Mouse (Mus musculus) kidney, embryonic 15.5 days (tissue): ENCODE measurements around the gene Myh10. TPM values are rescaled to one million over a fixed set of nuclear protein-coding genes. Genes with fewer than 3 reads are reported as not detected.
"Not testable (repeated sequence)": the region's sequence is repeated elsewhere in the genome, so short reads cannot be mapped to it uniquely, and the experiment has no call there.

Source experiments
- ATAC-seq: fragments of 200-750 bp; cut with Nextera tagmentation; replicated peaks from 2 replicates; pipeline ENCODE4 v1.8.0; 2017; ENCODE audit warnings: moderate TSS enrichment; ENCODE audit not compliant: low FRiP score
- H3K27ac ChIP-seq: fragments of 300-500 bp; sonication (generic); 2 replicates; pipeline ENCODE4 v1.5.1; 2015; ENCODE audit warnings: mild to moderate bottlenecking, inconsistent platforms
- H3K27me3 ChIP-seq: fragments of 300-500 bp; sonication (generic); 2 replicates; pipeline ENCODE4 v1.6.1; 2015; ENCODE audit warnings: inconsistent platforms
- H3K36me3 ChIP-seq: fragments of 300-500 bp; sonication (generic); 2 replicates; pipeline ENCODE4 v1.6.1; 2015; ENCODE audit warnings: inconsistent platforms
- H3K4me1 ChIP-seq: fragments of 300-500 bp; sonication (generic); 2 replicates; pipeline ENCODE4 v1.6.1; 2015; ENCODE audit warnings: inconsistent platforms
- H3K4me2 ChIP-seq: fragments of 300-500 bp; sonication (generic); 2 replicates; pipeline ENCODE4 v1.6.1; 2015; ENCODE audit warnings: moderate library complexity, mild to moderate bottlenecking, inconsistent platforms
- H3K4me3 ChIP-seq: fragments of 300-500 bp; sonication (generic); replicated peaks from 2 replicates; pipeline ENCODE4 v1.5.1; 2015; ENCODE audit warnings: mild to moderate bottlenecking, inconsistent platforms
- H3K9ac ChIP-seq: fragments of 300-500 bp; sonication (generic); 2 replicates; pipeline ENCODE4 v1.6.1; 2015; ENCODE audit warnings: mild to moderate bottlenecking, inconsistent platforms
- H3K9me3 ChIP-seq: fragments of 300-500 bp; sonication (generic); replicated peaks from 2 replicates; pipeline ENCODE4 v1.6.1; 2016; ENCODE audit warnings: inconsistent platforms
- WGBS: fragments of 180-500 bp; shearing (Covaris S2); methylation state at CpG from one replicate; pipeline ENCODE4 v1.1.7; 2015; ENCODE audit warnings: mixed read lengths; 5-methylcytosine and 5-hydroxymethylcytosine counted together
- polyA plus RNA-seq: library from polyadenylated mRNA; unstranded; fragments of >200 nt; fragmentation: Nextera tagmentation; extraction: Ambion mirVana; gene quantifications from 2 replicates; pipeline ENCODE4 v1.2.1, GENCODE M21; 2015

The Myh10 gene
- polyA plus RNA-seq, 1 experiment from 2014 or later = 137 TPM

DNA sequence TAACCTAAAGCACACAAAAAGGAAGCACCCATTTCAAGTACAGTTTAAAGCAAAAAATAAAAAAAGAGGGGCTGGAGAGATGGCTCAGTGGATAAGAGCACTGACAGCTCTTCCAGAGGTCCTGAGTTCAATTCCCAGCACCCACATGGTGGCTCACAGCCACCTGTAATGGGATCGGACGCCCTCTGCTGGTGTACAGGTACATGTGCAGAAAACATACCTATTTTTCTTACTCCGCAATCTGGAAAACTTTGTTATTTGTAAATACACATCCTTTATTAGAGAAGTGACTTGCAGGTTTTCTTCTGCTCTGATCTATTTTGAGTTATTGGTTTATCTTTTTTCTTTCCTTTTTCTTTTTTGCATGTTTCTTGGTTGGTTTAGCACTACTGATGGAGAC lies 37.3 kb downstream of the Myh10 start:
- no peak overlapping the region for H3K4me2 ChIP-seq
- peaks cover 59% of the 10 kb centered on the region for H3K36me3 ChIP-seq
- H3K9me3 ChIP-seq = no peaks in the 10 kb centered on the region
- H3K4me1 ChIP-seq = peaks cover 4% of the 10 kb centered on the region; the same call in 1 of the 2 replicates
- no peak overlapping the region for H3K27ac ChIP-seq
- no peak overlapping the region for H3K9ac ChIP-seq
- H3K27me3 ChIP-seq = no peaks in the 10 kb centered on the region
- no peak overlapping the region for H3K4me3 ChIP-seq
- no peak for ATAC-seq
- WGBS = 87% methylated on average over 3 of the region's 3 CpGs

DNA sequence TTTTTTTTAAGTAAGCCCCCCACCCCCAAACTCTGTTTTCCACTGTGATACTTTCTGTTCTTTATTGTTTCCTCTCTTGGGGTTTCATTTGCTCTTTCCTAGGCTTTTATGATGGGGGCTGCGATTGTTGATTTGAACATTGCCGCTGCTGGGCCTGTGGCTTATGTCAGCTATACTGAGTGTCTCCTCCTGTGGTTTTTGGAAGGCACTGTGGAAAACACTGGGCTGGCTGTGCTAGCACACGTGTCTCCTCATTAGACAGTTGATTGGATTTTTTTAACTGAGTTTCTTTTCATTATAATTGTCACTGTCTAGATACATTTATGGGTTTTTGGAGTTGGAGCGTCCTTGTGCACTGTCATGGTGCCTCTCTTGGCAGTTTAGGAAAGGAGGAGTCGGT lies 39.4 kb downstream of the Myh10 start:
- Histone ChIP-seq H3K27ac (0 out of 2 replicates have a peak overlapping the region, but pooled peaks have one; percentile 37), H3K4me3 (no peak overlapping the region)
- WGBS = 59% methylated on average over 5 of the region's 5 CpGs

DNA sequence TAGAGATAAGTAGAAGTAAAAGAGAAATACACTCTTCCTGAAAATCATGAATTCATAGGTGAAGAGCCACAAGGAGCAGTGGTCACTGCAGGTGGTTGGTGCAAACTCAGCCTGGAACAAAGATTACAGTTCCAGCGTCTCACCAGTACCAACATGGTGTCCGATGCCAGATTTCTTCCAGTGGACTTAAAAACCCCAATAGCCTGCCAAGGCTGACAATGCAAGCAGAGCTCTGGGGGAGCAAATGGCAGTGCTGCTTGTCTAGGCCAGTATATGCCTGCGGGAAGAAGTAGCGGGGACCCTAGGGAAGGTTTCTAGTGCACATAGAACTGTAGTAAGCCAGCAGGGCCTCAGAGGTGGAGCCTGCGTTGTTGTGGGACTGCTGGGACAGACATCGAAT lies 40.7 kb downstream of the Myh10 start:
- Histone ChIP-seq H3K4me3 (no peak overlapping the region), H3K4me2 (no peak overlapping the region), H3K9ac (no peak overlapping the region), H3K36me3 (peaks cover 59% of the 10 kb centered on the region), H3K9me3 (no peaks in the 10 kb centered on the region), H3K27me3 (no peaks in the 10 kb centered on the region), H3K4me1 (peaks cover 4% of the 10 kb centered on the region; the same call in 1 of the 2 replicates), H3K27ac (no peak overlapping the region)
- WGBS = 87% methylated on average over 6 of the region's 6 CpGs
- ATAC-seq = no peak

More for the DNA sequence above, 39.4 kb downstream of the Myh10 start:
- Histone ChIP-seq H3K9ac (no peak overlapping the region), H3K9me3 (no peaks in the 10 kb centered on the region), H3K4me1 (peaks cover 4% of the 10 kb centered on the region; the same call in 1 of the 2 replicates), H3K4me2 (no peak overlapping the region), H3K36me3 (peaks cover 60% of the 10 kb centered on the region), H3K27me3 (no peaks in the 10 kb centered on the region)
- ATAC-seq = no peak

DNA sequence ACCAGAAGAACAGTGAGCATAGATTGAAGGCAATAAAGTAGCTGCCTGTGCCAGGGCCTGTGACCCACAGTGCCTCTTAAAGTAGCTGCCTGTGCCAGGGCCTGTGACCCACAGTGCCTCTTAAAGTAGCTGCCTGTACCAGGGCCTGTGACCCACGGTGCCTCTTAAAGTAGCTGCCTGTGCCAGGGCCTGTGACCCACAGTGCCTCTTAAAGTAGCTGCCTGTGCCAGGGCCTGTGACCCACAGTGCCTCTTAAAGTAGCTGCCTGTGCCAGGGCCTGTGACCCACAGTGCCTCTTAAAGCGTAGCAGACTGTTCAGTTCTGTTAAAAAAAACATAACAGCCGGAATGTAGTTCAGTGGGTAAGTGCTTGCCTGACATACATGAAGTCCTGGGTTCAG lies 42.0 kb downstream of the Myh10 start:
- WGBS = 87% methylated on average over 3 of the region's 3 CpGs
- not testable (repeated sequence) for ATAC-seq, H3K27me3 ChIP-seq

DNA sequence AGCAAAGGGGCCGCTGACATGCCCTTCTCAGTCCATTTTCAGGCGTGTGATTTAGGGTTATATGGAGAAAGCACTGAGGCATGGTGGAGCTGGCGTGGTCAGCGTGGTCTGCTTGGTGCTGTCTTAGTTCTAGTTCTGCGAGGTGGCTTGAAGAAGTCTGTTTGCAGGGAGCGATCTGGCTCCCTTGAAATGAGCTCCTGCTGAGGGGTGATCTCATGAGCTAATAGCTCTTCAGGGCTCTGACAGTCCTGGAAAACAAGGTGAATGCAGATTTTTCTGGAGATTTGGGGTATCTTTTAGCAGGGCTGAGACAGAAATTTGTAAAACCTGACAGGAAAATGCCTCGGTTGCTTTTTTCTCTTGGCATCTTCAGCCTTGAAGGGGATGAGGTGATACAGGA lies 48.1 kb downstream of the Myh10 start:
- H3K4me2 ChIP-seq = no peak overlapping the region
- WGBS = 82% methylated on average over 7 of the region's 7 CpGs
- peaks cover 78% of the 10 kb centered on the region for H3K36me3 ChIP-seq
- H3K4me1 ChIP-seq = peaks cover 4% of the 10 kb centered on the region; the same call in 1 of the 2 replicates
- no peak overlapping the region for H3K9ac ChIP-seq
- no peaks in the 10 kb centered on the region for H3K27me3 ChIP-seq
- H3K9me3 ChIP-seq = no peaks in the 10 kb centered on the region
- ATAC-seq = no peak
- H3K27ac ChIP-seq = no peak overlapping the region
- no peak overlapping the region for H3K4me3 ChIP-seq

More for the DNA sequence above, 42.0 kb downstream of the Myh10 start:
- H3K4me2 ChIP-seq, H3K9me3 ChIP-seq, H3K27ac ChIP-seq, H3K4me3 ChIP-seq, H3K4me1 ChIP-seq, H3K9ac ChIP-seq: not testable (repeated sequence)
- H3K36me3 ChIP-seq = peaks cover 58% of the 10 kb centered on the region

DNA sequence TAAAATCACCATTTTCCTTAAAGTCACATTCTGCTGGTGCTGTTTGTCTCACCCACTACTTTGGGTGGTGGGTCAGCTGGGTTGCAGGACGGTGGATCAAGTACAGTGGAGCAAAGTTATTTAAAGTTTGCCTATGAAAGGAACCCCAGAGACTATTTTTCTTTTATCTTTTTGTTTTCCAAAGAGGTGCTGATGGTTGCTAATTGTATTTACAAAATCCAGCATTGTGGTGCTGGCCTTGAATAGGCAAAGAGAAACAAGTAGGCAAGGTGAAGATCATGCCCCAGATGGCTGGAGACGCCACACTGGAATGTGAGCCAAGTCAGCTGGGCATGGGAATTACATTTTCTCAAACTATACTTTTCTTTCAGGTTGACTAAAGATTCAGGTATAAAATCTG lies 51.3 kb downstream of the Myh10 start:
- Histone ChIP-seq H3K4me3 (no peak overlapping the region), H3K4me1 (peaks cover 9% of the 10 kb centered on the region; the same call in 1 of the 2 replicates), H3K9me3 (no peaks in the 10 kb centered on the region), H3K36me3 (peaks cover 77% of the 10 kb centered on the region), H3K4me2 (no peak overlapping the region), H3K9ac (no peak overlapping the region), H3K27ac (no peak overlapping the region), H3K27me3 (no peaks in the 10 kb centered on the region)
- ATAC-seq = no peak
- WGBS = 87% methylated on average over 2 of the region's 2 CpGs

DNA sequence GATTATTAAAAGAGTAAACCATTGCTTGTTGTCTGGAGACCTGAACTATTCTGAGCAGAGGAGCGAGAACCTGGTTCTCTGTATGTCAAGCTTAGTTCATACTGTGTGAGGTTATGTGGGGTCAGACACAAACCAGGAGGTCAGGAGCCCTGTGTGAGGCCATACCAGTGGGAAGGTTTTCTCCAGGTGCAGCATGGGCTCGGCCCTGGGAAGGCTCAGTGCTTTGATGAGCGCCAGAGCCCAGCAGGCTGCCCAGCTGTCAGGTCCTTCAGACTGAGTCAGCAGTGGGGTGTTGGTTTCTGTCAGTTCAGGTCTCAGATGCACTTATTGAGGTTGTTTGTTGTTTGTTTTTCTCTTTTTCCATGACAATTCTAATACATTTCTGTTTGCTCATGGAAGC lies 52.8 kb downstream of the Myh10 start:
- peaks cover 75% of the 10 kb centered on the region for H3K36me3 ChIP-seq
- no peak for ATAC-seq

DNA sequence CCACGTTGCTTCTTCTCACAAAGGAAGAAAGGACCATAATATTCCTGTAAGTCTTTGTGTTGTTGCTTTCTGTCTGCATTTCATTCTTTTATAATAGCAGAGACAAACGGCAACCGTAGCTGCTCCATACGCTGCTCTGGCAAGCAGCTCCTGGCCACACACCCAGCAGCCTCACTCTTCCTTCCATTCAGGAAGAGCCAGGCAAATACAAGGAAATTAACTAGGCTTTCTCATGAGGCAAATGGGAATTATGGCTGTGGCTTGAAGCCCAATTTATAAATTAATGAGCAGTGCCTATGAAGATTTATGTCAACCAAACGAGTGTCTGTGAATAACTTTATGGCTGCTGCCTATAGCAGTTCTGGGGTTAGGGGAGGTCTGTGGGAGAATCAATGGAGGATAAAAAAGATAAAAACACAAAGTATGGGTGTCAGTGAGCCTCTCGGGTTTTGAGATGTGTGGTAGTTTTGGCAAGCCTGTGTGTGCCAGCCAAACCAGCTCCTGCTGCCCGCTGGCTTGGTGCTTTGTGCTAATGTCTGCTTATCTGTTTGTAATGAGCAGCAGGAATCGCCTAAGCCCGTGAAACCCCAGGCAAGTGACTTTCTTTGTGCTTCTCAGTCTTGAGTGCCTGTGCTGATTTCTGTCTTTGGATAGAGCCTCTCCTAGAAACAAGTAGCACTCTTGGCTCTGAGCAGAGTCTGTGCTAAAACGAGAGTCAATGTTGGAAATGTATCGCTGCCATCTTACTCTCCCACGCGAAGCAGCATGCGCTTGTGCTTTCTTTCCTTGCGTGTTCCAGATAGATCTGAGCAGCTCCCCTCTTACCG lies 54.2 kb downstream of the Myh10 start:
- Histone ChIP-seq H3K9me3 (no peaks in the 10 kb centered on the region), H3K9ac (no peak overlapping the region), H3K36me3 (peaks cover 67% of the 10 kb centered on the region), H3K4me1 (0 out of 2 replicates have a peak, but pooled peaks cover 13% of the 10 kb centered on the region), H3K27ac (peak overlapping the region; percentile 3; the same call in 1 of the 2 replicates), H3K4me3 (no peak overlapping the region), H3K4me2 (no peak overlapping the region), H3K27me3 (no peaks in the 10 kb centered on the region)
- no peak for ATAC-seq
- WGBS = 74% methylated on average over 16 of the region's 16 CpGs

More for the DNA sequence above, 52.8 kb downstream of the Myh10 start:
- Histone ChIP-seq H3K9me3 (no peaks in the 10 kb centered on the region), H3K27ac (no peak overlapping the region), H3K4me2 (no peak overlapping the region), H3K4me1 (peaks cover 9% of the 10 kb centered on the region; the same call in 1 of the 2 replicates), H3K27me3 (no peaks in the 10 kb centered on the region), H3K4me3 (no peak overlapping the region), H3K9ac (no peak overlapping the region)
- 87% methylated on average over 3 of the region's 3 CpGs for WGBS

DNA sequence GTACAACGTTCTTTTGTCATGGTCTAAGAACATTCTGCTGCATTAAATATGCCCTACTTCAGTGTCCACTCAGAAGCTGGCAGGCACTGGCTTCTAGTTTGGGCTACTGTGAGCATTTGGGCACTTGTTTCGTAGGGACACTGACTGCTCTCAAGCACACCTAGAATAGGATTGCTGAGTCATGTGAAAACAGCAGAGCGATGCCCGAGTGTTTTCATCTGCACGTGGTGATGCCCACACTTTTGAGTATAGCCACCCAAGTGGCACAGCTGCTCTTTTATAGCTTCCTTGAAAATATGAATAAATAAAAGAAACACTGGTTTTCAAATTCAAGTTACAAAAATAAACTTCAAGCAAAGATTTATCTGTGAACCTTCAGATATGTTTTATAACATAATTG lies 56.8 kb downstream of the Myh10 start:
- Histone ChIP-seq H3K9me3 (no peaks in the 10 kb centered on the region), H3K27ac (no peak overlapping the region), H3K27me3 (no peaks in the 10 kb centered on the region), H3K4me3 (no peak overlapping the region), H3K4me1 (peaks cover 26% of the 10 kb centered on the region), H3K36me3 (peaks cover 66% of the 10 kb centered on the region), H3K4me2 (no peak overlapping the region), H3K9ac (no peak overlapping the region)
- ATAC-seq = no peak
- WGBS = 84% methylated on average over 5 of the region's 5 CpGs

DNA sequence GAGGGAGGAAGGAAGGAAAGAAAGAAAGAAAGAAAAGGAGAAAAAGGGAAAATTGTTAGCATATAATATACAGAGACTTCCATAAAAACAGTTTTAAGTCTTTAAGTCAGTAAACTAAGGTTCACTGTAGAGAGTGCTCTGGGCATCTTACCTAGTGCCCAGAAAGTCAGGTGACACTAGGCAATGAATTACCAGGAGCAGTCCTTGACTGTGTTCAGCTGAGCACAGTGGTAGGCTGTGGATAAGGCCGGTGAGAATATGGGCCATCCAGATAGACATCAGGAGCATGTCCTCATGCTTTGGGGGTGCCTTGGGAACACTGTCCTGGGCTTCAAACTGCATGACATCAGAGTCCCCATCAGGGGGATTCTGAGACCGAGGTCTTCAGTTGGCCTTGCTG lies 58.8 kb downstream of the Myh10 start:
- no peak overlapping the region for H3K4me3 ChIP-seq
- no peak overlapping the region for H3K4me2 ChIP-seq
- H3K27me3 ChIP-seq = no peaks in the 10 kb centered on the region
- no peak overlapping the region for H3K9ac ChIP-seq
- H3K36me3 ChIP-seq = peaks cover 60% of the 10 kb centered on the region
- H3K27ac ChIP-seq = peak overlapping the region; percentile 34; the same call in 1 of the 2 replicates
- H3K9me3 ChIP-seq = no peaks in the 10 kb centered on the region
- 82% methylated on average over 2 of the region's 2 CpGs for WGBS
- peaks cover 46% of the 10 kb centered on the region for H3K4me1 ChIP-seq
- peak; percentile 73; the same call in 1 of the 2 replicates for ATAC-seq

DNA sequence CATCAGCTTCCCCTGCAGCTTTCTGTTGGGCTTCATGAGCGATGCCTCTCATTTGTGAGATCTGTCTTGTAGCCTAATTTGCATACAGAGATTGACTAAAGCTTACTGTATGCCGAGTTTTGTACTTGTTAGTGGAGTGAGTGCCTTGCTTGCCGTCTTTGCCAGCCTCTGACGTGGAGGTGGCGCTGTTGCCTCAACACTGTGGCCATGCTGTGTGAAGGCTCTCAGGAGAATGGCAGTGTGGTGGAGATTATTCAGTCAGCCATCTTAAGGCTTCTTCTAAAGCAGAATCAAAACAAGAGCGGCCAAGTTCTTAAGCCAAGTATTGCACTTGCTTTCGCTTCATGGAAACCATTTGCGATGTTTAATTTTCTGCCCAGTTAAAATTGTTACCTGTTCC lies 59.6 kb downstream of the Myh10 start:
- 0 out of 2 replicates have a peak overlapping the region, but pooled peaks have one; percentile 32 for H3K27ac ChIP-seq
- no peaks in the 10 kb centered on the region for H3K27me3 ChIP-seq
- ATAC-seq = no peak
- WGBS = 81% methylated on average over 8 of the region's 8 CpGs
- H3K9ac ChIP-seq = no peak overlapping the region
- no peaks in the 10 kb centered on the region for H3K9me3 ChIP-seq
- no peak overlapping the region for H3K4me3 ChIP-seq
- peaks cover 45% of the 10 kb centered on the region for H3K4me1 ChIP-seq
- H3K4me2 ChIP-seq = no peak overlapping the region
- H3K36me3 ChIP-seq = peaks cover 53% of the 10 kb centered on the region

DNA sequence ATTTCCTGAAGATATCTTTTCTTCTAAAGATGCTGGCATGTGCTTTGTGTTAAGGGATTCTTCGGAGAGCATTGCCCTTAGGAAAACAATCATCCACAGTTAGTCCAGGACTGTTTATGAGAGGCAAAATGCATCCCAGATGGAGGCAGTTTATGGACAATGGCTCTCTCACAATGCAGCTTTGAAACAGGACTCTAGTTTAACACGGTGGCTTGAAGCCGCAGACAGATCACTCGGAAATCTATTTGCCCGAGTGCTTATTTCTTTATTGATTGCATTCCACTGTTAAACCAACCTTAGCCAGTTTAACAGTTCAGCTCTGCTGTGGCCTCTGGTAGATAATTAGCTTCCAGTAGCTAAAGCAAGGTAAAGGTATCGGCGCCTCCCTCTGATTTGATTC lies 62.9 kb downstream of the Myh10 start:
- Histone ChIP-seq H3K36me3 (peaks cover 37% of the 10 kb centered on the region), H3K27me3 (no peaks in the 10 kb centered on the region), H3K9ac (no peak overlapping the region), H3K4me1 (peaks cover 50% of the 10 kb centered on the region), H3K27ac (peak overlapping the region; percentile 88), H3K4me3 (no peak overlapping the region), H3K4me2 (peak overlapping the region; percentile 4; the same call in 1 of the 2 replicates), H3K9me3 (no peaks in the 10 kb centered on the region)
- ATAC-seq = peak; percentile 52; the same call in 1 of the 2 replicates
- 36% methylated on average over 7 of the region's 7 CpGs for WGBS
